Mouse (Mus musculus) liver, embryonic 12.5 days (tissue): ENCODE data around the gene Hoxb4. TPM values are rescaled to one million over a fixed set of nuclear protein-coding genes. Genes with fewer than 3 reads are reported as not detected.

Source experiments
- ATAC-seq: fragments of 200-750 bp; cut with Nextera tagmentation; 2 replicates; pipeline ENCODE4 v1.8.0; 2017; ENCODE audit warnings: moderate number of reproducible peaks, mild to moderate bottlenecking, moderate library complexity
- H3K27ac ChIP-seq: fragments of 300-500 bp; sonication (generic); 2 replicates; pipeline ENCODE4 v1.5.1; 2016; ENCODE audit warnings: mild to moderate bottlenecking
- H3K27me3 ChIP-seq: fragments of 300-500 bp; sonication (generic); replicated peaks from 2 replicates; pipeline ENCODE4 v1.6.1; 2016; ENCODE audit warnings: mild to moderate bottlenecking, moderate library complexity
- H3K36me3 ChIP-seq: fragments of 300-500 bp; sonication (generic); 2 replicates; pipeline ENCODE4 v1.6.1; 2016; ENCODE audit warnings: mild to moderate bottlenecking, moderate library complexity
- H3K4me1 ChIP-seq: fragments of 300-500 bp; sonication (generic); 2 replicates; pipeline ENCODE4 v1.6.1; 2016
- H3K4me2 ChIP-seq: fragments of 300-500 bp; sonication (generic); 2 replicates; pipeline ENCODE4 v1.6.1; 2016; ENCODE audit warnings: mild to moderate bottlenecking, moderate library complexity
- H3K4me3 ChIP-seq: fragments of 300-500 bp; sonication (generic); 2 replicates; pipeline ENCODE4 v1.5.1; 2016; ENCODE audit warnings: mild to moderate bottlenecking, moderate library complexity
- H3K9ac ChIP-seq: fragments of 300-500 bp; sonication (generic); 2 replicates; pipeline ENCODE4 v1.6.1; 2016; ENCODE audit warnings: mild to moderate bottlenecking, moderate library complexity
- H3K9me3 ChIP-seq: fragments of 300-500 bp; sonication (generic); replicated peaks from 2 replicates; pipeline ENCODE4 v1.6.1; 2016; ENCODE audit warnings: mild to moderate bottlenecking, moderate library complexity
- WGBS: fragments of 180-500 bp; shearing (Covaris S2); methylation state at CpG from one replicate; pipeline ENCODE4 v1.1.7; 2016; ENCODE audit not compliant: insufficient replicate concordance; 5-methylcytosine and 5-hydroxymethylcytosine counted together
- polyA plus RNA-seq: library from polyadenylated mRNA; unstranded; fragments of >200 nt; fragmentation: Nextera tagmentation; extraction: Ambion mirVana; gene quantifications from 2 replicates; pipeline ENCODE4 v1.2.1, GENCODE M21; 2016

Gene Hoxb4
- polyA plus RNA-seq, 1 experiment from 2014 or later = 0.62 TPM

- Histone ChIP-seq H3K4me2 (peak within 1 kb of the TSS; percentile 58), H3K4me3 (peak within 1 kb of the TSS; percentile 34), H3K27me3 (peaks cover 100% of the 10 kb centered on the region), H3K27ac (0 out of 2 replicates have a peak within 1 kb of the TSS, but pooled peaks have one; percentile 25), H3K9ac (peak within 1 kb of the TSS; percentile 52; the same call in 1 of the 2 replicates), H3K4me1 (0 out of 2 replicates have a peak, but pooled peaks cover 7% of the 10 kb centered on the region), H3K9me3 (no peaks in the 10 kb centered on the region), H3K36me3 (no peaks in the 10 kb centered on the region)
- under 1% methylated on average over 69 of the region's 69 CpGs for WGBS
- ATAC-seq = no peak
Observed at GRCm38 (mm10) chr11:96303151-96304099, 14.6 kb upstream of the Hoxb4 start, which contains the start of gene Hoxb5. Gene Hoxb5 (plus strand): TSS chr11:96303336.

- Histone ChIP-seq H3K4me3 (peak overlapping the region; percentile 27), H3K27me3 (peaks cover 100% of the 10 kb centered on the region), H3K9ac (no peak overlapping the region), H3K36me3 (no peaks in the 10 kb centered on the region), H3K9me3 (no peaks in the 10 kb centered on the region), H3K4me1 (0 out of 2 replicates have a peak, but pooled peaks cover 7% of the 10 kb centered on the region), H3K27ac (no peak overlapping the region), H3K4me2 (peak overlapping the region; percentile 58)
- 4% methylated on average over 38 of the region's 38 CpGs for WGBS
- ATAC-seq = no peak
Observed at GRCm38 (mm10) chr11:96304381-96305195, 13.5 kb upstream of the Hoxb4 start.

GRCm38 (mm10) chr11:96305505-96306182 is 12.4 kb upstream of the Hoxb4 start:
- 0 out of 2 replicates have a peak, but pooled peaks cover 3% of the 10 kb centered on the region for H3K4me1 ChIP-seq
- H3K9me3 ChIP-seq = no peaks in the 10 kb centered on the region
- H3K36me3 ChIP-seq = no peaks in the 10 kb centered on the region
- no peak overlapping the region for H3K27ac ChIP-seq
- no peak overlapping the region for H3K4me3 ChIP-seq
- 54% methylated on average over 6 of the region's 6 CpGs for WGBS
- no peak overlapping the region for H3K4me2 ChIP-seq
- H3K9ac ChIP-seq = no peak overlapping the region
- ATAC-seq = no peak
- H3K27me3 ChIP-seq = peaks cover 100% of the 10 kb centered on the region

- peaks cover 100% of the 10 kb centered on the region for H3K27me3 ChIP-seq
- no peak overlapping the region for H3K9ac ChIP-seq
- no peak overlapping the region for H3K27ac ChIP-seq
- H3K36me3 ChIP-seq = no peaks in the 10 kb centered on the region
- H3K4me2 ChIP-seq = no peak overlapping the region
- H3K4me1 ChIP-seq = 0 out of 2 replicates have a peak, but pooled peaks cover 9% of the 10 kb centered on the region
- WGBS = 36% methylated on average over 7 of the region's 7 CpGs
- no peak for ATAC-seq
- H3K4me3 ChIP-seq = no peak overlapping the region
- no peaks in the 10 kb centered on the region for H3K9me3 ChIP-seq
Observed at GRCm38 (mm10) chr11:96306183-96306907, 11.7 kb upstream of the Hoxb4 start.

GRCm38 (mm10) chr11:96306908-96307269 is 11.2 kb upstream of the Hoxb4 start:
- H3K4me3 ChIP-seq = no peak overlapping the region
- no peaks in the 10 kb centered on the region for H3K9me3 ChIP-seq
- no peak overlapping the region for H3K4me2 ChIP-seq
- peaks cover 11% of the 10 kb centered on the region; the same call in 1 of the 2 replicates for H3K4me1 ChIP-seq
- peaks cover 100% of the 10 kb centered on the region for H3K27me3 ChIP-seq
- WGBS = 31% methylated on average over 13 of the region's 13 CpGs
- no peaks in the 10 kb centered on the region for H3K36me3 ChIP-seq
- no peak overlapping the region for H3K9ac ChIP-seq
- no peak for ATAC-seq
- no peak overlapping the region for H3K27ac ChIP-seq

GRCm38 (mm10) chr11:96308763-96309162 is 9.3 kb upstream of the Hoxb4 start:
- ATAC-seq = no peak
- 36% methylated on average over 4 of the region's 4 CpGs for WGBS
- no peak overlapping the region for H3K9ac ChIP-seq
- H3K4me2 ChIP-seq = no peak overlapping the region
- no peaks in the 10 kb centered on the region for H3K9me3 ChIP-seq
- no peak overlapping the region for H3K27ac ChIP-seq
- H3K27me3 ChIP-seq = peaks cover 100% of the 10 kb centered on the region
- no peaks in the 10 kb centered on the region for H3K36me3 ChIP-seq
- H3K4me3 ChIP-seq = no peak overlapping the region
- H3K4me1 ChIP-seq = peaks cover 12% of the 10 kb centered on the region; the same call in 1 of the 2 replicates

- Histone ChIP-seq H3K27me3 (peaks cover 100% of the 10 kb centered on the region), H3K9ac (no peak overlapping the region), H3K4me3 (no peak overlapping the region), H3K27ac (no peak overlapping the region), H3K4me1 (peaks cover 12% of the 10 kb centered on the region; the same call in 1 of the 2 replicates), H3K4me2 (no peak overlapping the region), H3K36me3 (no peaks in the 10 kb centered on the region), H3K9me3 (no peaks in the 10 kb centered on the region)
- no peak for ATAC-seq
- WGBS = 21% methylated on average over 4 of the region's 4 CpGs
Observed at GRCm38 (mm10) chr11:96309288-96309687, 8.8 kb upstream of the Hoxb4 start.

- Histone ChIP-seq H3K9ac (no peak overlapping the region), H3K9me3 (no peaks in the 10 kb centered on the region), H3K27me3 (peaks cover 100% of the 10 kb centered on the region), H3K4me1 (peaks cover 12% of the 10 kb centered on the region; the same call in 1 of the 2 replicates), H3K36me3 (no peaks in the 10 kb centered on the region), H3K27ac (no peak overlapping the region), H3K4me3 (no peak overlapping the region), H3K4me2 (peak overlapping the region; percentile 45)
- 28% methylated on average over 20 of the region's 20 CpGs for WGBS
- no peak for ATAC-seq
Observed at GRCm38 (mm10) chr11:96310183-96310938, 7.7 kb upstream of the Hoxb4 start.

GRCm38 (mm10) chr11:96311097-96311496 is 7.0 kb upstream of the Hoxb4 start:
- WGBS = 15% methylated on average over 6 of the region's 6 CpGs
- no peaks in the 10 kb centered on the region for H3K36me3 ChIP-seq
- no peak for ATAC-seq
- H3K4me3 ChIP-seq = peak overlapping the region; percentile 25
- peaks cover 12% of the 10 kb centered on the region; the same call in 1 of the 2 replicates for H3K4me1 ChIP-seq
- no peak overlapping the region for H3K9ac ChIP-seq
- no peak overlapping the region for H3K27ac ChIP-seq
- H3K9me3 ChIP-seq = no peaks in the 10 kb centered on the region
- H3K27me3 ChIP-seq = peaks cover 100% of the 10 kb centered on the region
- peak overlapping the region; percentile 45 for H3K4me2 ChIP-seq
